Mouse (Mus musculus): Measurements from ENCODE around the gene Prpf4. TPM values are rescaled to one million over a fixed set of nuclear protein-coding genes. Genes with fewer than 3 reads are reported as not detected.

Prpf4 gene
- polyA plus RNA-seq, 1 experiment from 2014 or later, result 19.5 TPM

DNA sequence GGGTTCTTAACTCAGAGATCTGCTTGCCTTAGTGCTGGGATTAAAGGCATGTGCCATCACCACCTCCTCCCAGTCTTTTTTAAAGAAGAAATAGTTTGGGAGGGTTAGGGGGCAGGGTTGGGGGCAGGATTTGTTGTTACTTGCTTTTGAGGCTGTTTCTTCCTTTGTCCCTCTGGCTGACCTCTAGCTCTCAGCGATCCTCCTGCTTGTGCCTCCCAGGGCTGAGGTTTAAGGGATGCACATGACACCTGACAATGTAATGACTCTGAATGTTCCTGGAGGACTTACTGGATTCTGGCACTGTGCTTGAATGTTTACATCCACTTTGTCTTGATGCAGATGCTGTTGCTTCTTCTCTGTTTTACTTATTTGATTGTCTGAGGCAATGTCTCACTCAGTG lies 36.2 kb upstream of the Prpf4 start:
- H3K4me1 ChIP-seq, result no peaks in the 10 kb centered on the region
- no peaks in the 10 kb centered on the region for H3K9me3 ChIP-seq
- no peak overlapping the region for H3K4me2 ChIP-seq (replicated peaks)
- no peaks in the 10 kb centered on the region for H3K27me3 ChIP-seq
- H3K27ac ChIP-seq (replicated peaks), result no peak overlapping the region
- 0% methylated on average over 1 of the region's 1 CpGs for WGBS
- H3K36me3 ChIP-seq, result no peaks in the 10 kb centered on the region
- no peak for ATAC-seq (replicated peaks)
- H3K4me3 ChIP-seq, result no peak overlapping the region
- no peak overlapping the region for H3K9ac ChIP-seq (replicated peaks)

DNA sequence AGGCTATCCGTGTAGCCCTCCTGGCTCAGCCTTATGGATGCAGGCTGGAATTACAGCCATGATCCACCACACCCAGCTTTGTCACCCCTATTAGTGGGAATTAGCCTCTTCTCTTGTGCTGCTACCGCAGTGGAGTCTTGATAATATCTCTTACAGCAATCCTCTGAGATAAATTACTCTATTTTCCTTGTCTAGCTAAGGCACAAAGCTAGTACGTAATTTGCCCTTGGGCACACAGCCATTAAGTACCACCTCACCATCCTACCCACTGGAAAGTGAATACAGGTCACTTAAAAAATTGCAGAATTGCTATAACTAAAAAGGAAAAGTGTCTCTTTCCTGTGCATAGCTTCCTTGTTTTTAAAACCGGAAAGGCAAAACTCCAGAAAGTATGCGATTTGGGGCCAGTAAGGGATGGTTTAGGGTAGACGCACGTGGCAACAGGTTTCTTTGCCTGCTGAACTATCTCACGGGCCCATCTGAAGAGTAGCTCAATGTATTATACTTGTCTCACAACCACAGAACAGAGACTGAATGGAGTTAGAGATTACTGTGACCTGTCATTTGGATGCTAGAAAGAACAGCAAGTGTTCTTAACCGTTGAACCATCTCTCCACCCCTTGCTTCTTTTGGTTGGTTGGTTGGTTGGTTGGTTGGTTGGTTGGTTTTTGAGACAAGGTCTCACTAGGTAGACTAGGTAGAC lies 35.6 kb upstream of the Prpf4 start:
- ATAC-seq (replicated peaks), result no peak
- no peaks in the 10 kb centered on the region for H3K27me3 ChIP-seq
- no peak overlapping the region for H3K9ac ChIP-seq (replicated peaks)

DNA sequence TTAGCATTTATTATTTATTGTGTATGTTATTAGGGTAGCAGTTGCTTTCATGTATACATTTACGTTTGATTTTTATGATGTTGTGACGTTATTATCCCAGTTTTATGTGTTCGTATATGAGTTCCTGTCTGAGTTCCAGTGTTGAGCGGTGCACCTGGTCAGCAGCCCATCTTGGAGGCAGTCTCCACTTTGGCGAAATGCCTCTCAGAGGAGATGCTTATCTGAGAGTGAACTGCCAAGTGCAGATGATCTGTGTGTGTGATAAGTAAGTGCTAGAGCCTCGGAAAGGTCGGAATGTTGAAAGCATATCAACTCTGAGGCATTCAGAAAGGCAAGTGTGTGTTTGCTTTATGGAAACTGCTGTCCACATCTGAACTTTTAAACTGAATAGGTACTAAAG lies 34.9 kb upstream of the Prpf4 start:
- WGBS, result 89% methylated on average over 7 of the region's 7 CpGs
- no peaks in the 10 kb centered on the region for H3K36me3 ChIP-seq

More for the DNA sequence above, 35.6 kb upstream of the Prpf4 start:
- no peaks in the 10 kb centered on the region for H3K4me1 ChIP-seq
- no peaks in the 10 kb centered on the region for H3K9me3 ChIP-seq
- 85% methylated on average over 9 of the region's 9 CpGs for WGBS
- no peaks in the 10 kb centered on the region for H3K36me3 ChIP-seq
- H3K4me3 ChIP-seq, result no peak overlapping the region
- no peak overlapping the region for H3K4me2 ChIP-seq (replicated peaks)
- H3K27ac ChIP-seq (replicated peaks), result no peak overlapping the region

DNA sequence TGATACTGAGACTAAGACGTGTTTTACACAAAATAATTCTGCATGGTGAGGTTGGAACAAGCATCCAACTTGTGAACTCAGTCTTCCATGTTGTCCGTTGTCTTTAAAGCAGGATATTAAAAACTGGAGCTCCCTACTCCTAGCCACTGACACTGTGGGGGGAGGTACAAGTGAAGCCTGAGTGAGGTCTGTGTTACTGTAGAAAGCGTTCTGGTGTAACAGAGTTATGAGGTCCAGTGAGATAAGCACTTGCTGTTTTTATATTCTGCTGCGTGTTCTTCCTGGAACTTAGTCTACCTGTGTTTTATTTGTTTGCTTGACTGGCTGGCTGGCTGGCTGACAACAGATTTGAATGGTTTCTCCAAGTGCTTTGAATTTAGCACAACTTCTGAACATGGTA lies 34.3 kb upstream of the Prpf4 start:
- no peak overlapping the region for H3K4me2 ChIP-seq (replicated peaks)
- no peak overlapping the region for H3K4me3 ChIP-seq
- 0 out of 2 replicates have a peak, but pooled peaks cover 2% of the 10 kb centered on the region for H3K4me1 ChIP-seq
- ATAC-seq (replicated peaks), result no peak
- H3K9ac ChIP-seq (replicated peaks), result no peak overlapping the region
- H3K27ac ChIP-seq (replicated peaks), result no peak overlapping the region
- no peaks in the 10 kb centered on the region for H3K36me3 ChIP-seq
- no peaks in the 10 kb centered on the region for H3K27me3 ChIP-seq
- 83% methylated on average over 4 of the region's 4 CpGs for WGBS
- H3K9me3 ChIP-seq, result no peaks in the 10 kb centered on the region

More for the DNA sequence above, 34.9 kb upstream of the Prpf4 start:
- no peak overlapping the region for H3K27ac ChIP-seq (replicated peaks)
- ATAC-seq (replicated peaks), result no peak
- H3K9me3 ChIP-seq, result no peaks in the 10 kb centered on the region
- H3K9ac ChIP-seq (replicated peaks), result no peak overlapping the region
- H3K27me3 ChIP-seq, result no peaks in the 10 kb centered on the region
- no peak overlapping the region for H3K4me3 ChIP-seq
- 0 out of 2 replicates have a peak, but pooled peaks cover 2% of the 10 kb centered on the region for H3K4me1 ChIP-seq
- no peak overlapping the region for H3K4me2 ChIP-seq (replicated peaks)

DNA sequence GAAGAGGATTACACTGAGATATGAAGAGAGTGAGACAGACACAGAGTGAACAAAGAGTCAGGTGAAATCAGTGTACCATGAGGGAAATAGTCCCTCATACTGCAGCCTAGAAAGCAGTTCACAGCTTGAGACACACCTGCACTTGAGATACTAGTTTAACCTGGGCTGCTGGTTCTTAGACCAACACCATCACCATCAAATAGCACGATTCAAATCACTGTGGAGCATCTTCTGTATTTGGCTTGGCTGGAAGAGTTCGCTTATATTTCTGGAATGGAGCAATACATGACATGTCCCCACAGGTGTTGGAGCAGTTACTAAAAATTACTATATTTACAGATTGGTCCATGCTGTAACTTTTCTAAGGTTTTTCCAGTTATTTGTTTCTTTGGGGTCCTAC lies 32.5 kb upstream of the Prpf4 start:
- ATAC-seq (replicated peaks), result no peak
- H3K9me3 ChIP-seq, result no peaks in the 10 kb centered on the region
- H3K4me2 ChIP-seq (replicated peaks), result no peak overlapping the region
- H3K9ac ChIP-seq (replicated peaks), result no peak overlapping the region
- H3K36me3 ChIP-seq, result no peaks in the 10 kb centered on the region
- no peaks in the 10 kb centered on the region for H3K27me3 ChIP-seq
- WGBS, result 96% methylated on average over 2 of the region's 2 CpGs
- no peak overlapping the region for H3K27ac ChIP-seq (replicated peaks)
- H3K4me1 ChIP-seq, result 0 out of 2 replicates have a peak, but pooled peaks cover 2% of the 10 kb centered on the region
- no peak overlapping the region for H3K4me3 ChIP-seq

DNA sequence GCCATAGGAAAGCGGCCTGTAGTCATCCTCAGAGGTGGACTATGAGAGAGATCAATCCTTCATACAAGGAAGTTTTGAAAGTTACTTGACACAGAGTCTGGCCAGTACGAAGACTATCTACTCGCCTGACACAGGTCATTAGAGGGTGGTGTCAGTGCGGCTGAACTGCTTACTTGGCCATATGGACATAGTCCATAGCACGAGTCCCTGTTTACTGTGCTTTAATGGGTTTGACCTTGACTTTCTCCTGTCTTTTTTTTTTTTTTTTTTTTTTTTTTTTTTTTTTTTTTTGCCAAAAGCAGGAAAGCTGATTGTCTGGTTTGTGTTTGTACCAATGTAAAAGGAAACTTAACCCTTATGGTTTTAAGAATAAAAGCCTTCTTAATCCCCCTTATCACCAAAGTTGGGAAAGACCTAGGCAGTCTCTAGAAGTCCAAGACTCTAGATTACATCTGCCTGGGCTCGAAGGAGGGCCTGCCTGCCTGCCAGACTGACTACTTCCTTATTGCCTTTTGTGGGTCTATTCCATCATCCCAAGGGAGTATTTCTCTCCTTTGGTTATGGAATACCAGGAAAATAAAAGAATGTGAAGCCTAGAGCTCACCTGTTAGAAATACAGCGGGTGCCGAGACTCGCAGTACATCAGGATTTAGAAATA lies 28.7 kb upstream of the Prpf4 start:
- H3K4me1 ChIP-seq, result 0 out of 2 replicates have a peak, but pooled peaks cover 2% of the 10 kb centered on the region
- H3K4me3 ChIP-seq, result no peak overlapping the region
- H3K27me3 ChIP-seq, result no peaks in the 10 kb centered on the region
- H3K27ac ChIP-seq (replicated peaks), result no peak overlapping the region
- no peak overlapping the region for H3K4me2 ChIP-seq (replicated peaks)
- no peak overlapping the region for H3K9ac ChIP-seq (replicated peaks)
- no peaks in the 10 kb centered on the region for H3K36me3 ChIP-seq
- H3K9me3 ChIP-seq, result no peaks in the 10 kb centered on the region
- no peak for ATAC-seq (replicated peaks)
- 93% methylated on average over 9 of the region's 9 CpGs for WGBS

DNA sequence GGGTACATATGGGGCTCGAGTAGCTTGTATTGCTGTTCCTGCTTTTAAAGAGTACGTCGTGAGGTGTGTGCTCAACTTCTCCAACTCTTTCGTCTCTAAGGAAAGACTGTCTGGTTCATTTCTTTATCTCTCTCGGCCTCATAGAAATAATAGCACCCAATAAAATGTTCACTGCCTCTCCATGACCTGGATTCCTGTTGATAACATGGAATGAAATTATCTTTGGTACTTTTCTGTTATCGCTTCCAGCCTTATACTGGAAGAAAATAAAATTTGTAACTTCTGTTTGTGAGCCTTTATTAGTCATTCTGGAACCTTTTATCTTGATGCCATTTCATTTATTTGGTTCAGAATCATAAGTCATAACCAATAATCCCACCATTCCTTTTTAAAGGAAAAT lies 25.4 kb upstream of the Prpf4 start:
- Histone ChIP-seq H3K36me3 (peaks cover 8% of the 10 kb centered on the region), H3K4me3 (no peak overlapping the region), H3K27me3 (no peaks in the 10 kb centered on the region), H3K4me1 (0 out of 2 replicates have a peak, but pooled peaks cover 2% of the 10 kb centered on the region), H3K9me3 (no peaks in the 10 kb centered on the region), H3K9ac (replicated peaks) (no peak overlapping the region), H3K4me2 (replicated peaks) (no peak overlapping the region), H3K27ac (replicated peaks) (no peak overlapping the region)
- no peak for ATAC-seq (replicated peaks)
- WGBS, result 89% methylated on average over 6 of the region's 6 CpGs

DNA sequence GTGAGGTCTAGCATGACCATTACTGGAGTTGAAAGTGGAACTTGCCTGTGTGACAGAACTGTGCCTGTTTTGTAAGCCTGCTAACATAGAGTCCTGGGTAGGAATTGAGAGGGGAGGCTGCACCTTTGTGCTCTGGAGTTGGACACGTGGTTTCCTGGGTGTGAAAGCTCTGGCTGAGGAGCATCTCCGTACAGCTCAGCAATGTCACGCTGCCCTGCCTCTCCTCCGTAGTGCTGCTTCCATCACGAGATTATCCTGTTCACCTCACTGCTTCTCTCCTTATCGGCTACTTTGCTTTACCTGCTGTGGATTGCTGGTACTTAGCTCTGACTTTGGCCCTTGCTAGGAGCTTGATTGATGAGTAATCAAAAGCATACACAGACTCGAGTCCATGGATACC lies 24.8 kb upstream of the Prpf4 start:
- no peak overlapping the region for H3K4me2 ChIP-seq (replicated peaks)
- no peak overlapping the region for H3K4me3 ChIP-seq
- H3K9me3 ChIP-seq, result no peaks in the 10 kb centered on the region
- H3K27me3 ChIP-seq, result no peaks in the 10 kb centered on the region
- no peak overlapping the region for H3K9ac ChIP-seq (replicated peaks)
- H3K4me1 ChIP-seq, result no peaks in the 10 kb centered on the region
- ATAC-seq (replicated peaks), result no peak
- peaks cover 14% of the 10 kb centered on the region for H3K36me3 ChIP-seq
- no peak overlapping the region for H3K27ac ChIP-seq (replicated peaks)
- 93% methylated on average over 7 of the region's 7 CpGs for WGBS

DNA sequence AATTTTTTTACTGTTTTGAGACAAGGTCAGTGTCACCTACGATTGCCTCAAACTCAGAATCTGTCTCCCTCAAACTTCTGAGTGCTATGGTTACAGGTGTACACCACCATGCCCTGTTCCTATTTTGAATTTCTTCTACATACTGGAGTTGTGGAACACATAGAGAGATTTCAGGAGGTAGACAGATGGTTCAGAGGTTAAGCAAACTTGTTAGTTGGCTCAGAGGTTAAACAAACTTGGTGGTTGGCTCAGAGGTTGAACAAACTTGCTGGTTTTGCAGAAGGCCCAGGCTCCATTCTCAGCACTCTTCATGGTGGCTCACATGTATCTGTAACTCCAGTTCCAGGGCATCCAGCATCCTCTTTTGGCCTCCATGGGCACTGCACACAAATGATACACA lies 24.4 kb upstream of the Prpf4 start:
- no peak overlapping the region for H3K4me3 ChIP-seq
- H3K36me3 ChIP-seq, result peaks cover 18% of the 10 kb centered on the region
- no peak for ATAC-seq (replicated peaks)
- H3K27me3 ChIP-seq, result no peaks in the 10 kb centered on the region
- H3K4me2 ChIP-seq (replicated peaks), result no peak overlapping the region
- H3K9ac ChIP-seq (replicated peaks), result no peak overlapping the region
- no peaks in the 10 kb centered on the region for H3K4me1 ChIP-seq
- no peaks in the 10 kb centered on the region for H3K9me3 ChIP-seq
- H3K27ac ChIP-seq (replicated peaks), result no peak overlapping the region
- WGBS, result 84% methylated on average over 1 of the region's 1 CpGs

DNA sequence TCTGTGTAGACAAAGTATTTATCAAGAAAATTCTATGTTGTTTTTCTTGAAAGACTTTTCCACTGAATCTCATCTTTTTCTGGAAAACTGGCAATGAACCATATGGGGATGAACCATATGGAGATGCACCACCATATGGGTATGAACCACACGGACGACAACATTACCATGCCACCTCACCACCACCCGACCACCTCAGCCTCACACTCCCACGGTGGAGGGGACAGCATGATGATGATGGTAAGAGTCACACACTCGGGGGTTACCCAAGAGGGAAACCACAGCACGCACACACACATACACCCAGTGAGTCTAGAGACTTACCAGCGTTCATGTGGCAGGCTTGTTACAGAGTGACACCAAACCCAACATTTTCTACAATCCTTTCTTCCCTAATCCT lies 23.2 kb upstream of the Prpf4 start:
- H3K4me1 ChIP-seq, result no peaks in the 10 kb centered on the region
- no peak overlapping the region for H3K27ac ChIP-seq (replicated peaks)
- peaks cover 27% of the 10 kb centered on the region for H3K36me3 ChIP-seq
- no peak for ATAC-seq (replicated peaks)
- no peaks in the 10 kb centered on the region for H3K27me3 ChIP-seq
- H3K9me3 ChIP-seq, result no peaks in the 10 kb centered on the region
- H3K4me3 ChIP-seq, result no peak overlapping the region
- H3K9ac ChIP-seq (replicated peaks), result no peak overlapping the region
- H3K4me2 ChIP-seq (replicated peaks), result no peak overlapping the region
- WGBS, result 87% methylated on average over 7 of the region's 7 CpGs

DNA sequence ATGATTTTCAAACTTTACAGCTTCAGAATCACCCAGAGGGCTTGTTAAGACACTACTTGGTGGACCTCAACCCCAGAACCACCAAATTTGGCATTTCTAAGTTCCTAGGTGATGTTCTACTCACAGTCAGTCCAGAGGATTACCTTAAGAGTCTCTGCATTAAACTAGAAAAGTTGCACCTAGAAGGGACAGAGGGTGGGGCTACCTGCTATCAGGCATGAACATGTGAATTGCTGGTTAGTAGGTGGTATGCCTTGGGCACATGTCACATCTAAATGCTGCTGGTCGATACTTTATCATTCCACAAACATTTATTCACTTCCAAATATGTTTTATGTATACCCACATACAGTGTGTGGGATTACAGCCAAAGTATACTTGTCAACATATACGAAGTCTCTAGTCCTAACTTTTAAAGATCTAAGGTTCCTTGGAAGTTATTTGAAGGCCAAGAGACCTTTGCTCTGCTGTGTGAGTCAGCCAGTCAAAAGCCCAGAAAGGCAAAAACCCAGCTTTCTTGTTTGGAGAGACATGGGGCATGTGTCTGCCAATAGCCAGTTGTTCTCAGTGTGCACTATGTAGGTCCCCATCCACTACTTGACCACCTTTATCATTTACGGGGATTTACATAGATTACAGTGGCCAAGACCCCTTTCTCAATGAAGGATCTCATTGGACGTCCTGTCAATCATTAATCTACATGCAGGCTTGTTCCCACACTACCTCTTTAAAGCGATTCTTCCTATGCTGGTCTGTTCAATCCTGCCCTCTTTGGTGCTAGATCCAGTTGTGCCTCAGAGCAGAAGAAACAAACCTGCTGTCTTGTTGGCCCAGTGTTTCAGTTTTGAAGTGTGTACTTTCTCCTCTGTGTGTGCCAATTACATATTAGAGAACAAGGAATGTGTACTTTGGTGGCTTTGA lies 18.7 kb upstream of the Prpf4 start:
- Histone ChIP-seq H3K36me3 (peaks cover 55% of the 10 kb centered on the region), H3K9me3 (no peaks in the 10 kb centered on the region), H3K4me2 (replicated peaks) (no peak overlapping the region), H3K4me1 (no peaks in the 10 kb centered on the region), H3K27me3 (no peaks in the 10 kb centered on the region), H3K9ac (replicated peaks) (no peak overlapping the region), H3K4me3 (no peak overlapping the region), H3K27ac (replicated peaks) (no peak overlapping the region)
- ATAC-seq (replicated peaks), result no peak
- 90% methylated on average over 5 of the region's 5 CpGs for WGBS

DNA sequence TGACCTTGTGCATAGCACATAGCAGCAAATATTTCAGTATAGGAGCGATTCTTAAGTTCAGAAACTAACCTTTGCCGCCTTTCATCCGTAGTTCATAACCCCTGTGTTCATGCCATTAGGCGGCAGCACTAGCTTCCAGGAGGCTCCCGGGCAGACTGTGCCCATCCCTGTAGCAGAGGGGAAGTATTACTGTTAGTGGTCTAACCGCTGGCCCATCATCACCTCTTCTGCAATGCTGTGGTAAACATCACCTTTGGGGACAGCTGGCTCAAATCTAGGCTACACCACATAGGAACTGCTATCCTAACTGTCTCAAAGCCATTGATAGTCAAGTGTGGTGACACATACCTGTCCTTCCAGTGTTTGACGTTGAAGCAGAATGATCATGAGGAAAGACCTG lies 16.7 kb upstream of the Prpf4 start:
- ATAC-seq (replicated peaks), result no peak
- Histone ChIP-seq H3K4me2 (replicated peaks) (no peak overlapping the region), H3K9me3 (no peaks in the 10 kb centered on the region), H3K4me3 (no peak overlapping the region), H3K27ac (replicated peaks) (no peak overlapping the region), H3K27me3 (no peaks in the 10 kb centered on the region), H3K9ac (replicated peaks) (no peak overlapping the region), H3K4me1 (no peaks in the 10 kb centered on the region), H3K36me3 (peaks cover 70% of the 10 kb centered on the region)
- WGBS, result 91% methylated on average over 7 of the region's 7 CpGs

Data from forebrain, embryonic 15.5 days (tissue).